Mouse (Mus musculus) lung, embryonic 16.5 days (tissue): ENCODE data around the gene Slc16a2. TPM values are rescaled to one million over a fixed set of nuclear protein-coding genes. Genes with fewer than 3 reads are reported as not detected.

ENCODE experiments used
- ATAC-seq: fragments of 200-750 bp; cut with Nextera tagmentation; 2 replicates; pipeline ENCODE4 v1.8.0; 2017; ENCODE audit warnings: low read depth, mild to moderate bottlenecking, moderate library complexity
- H3K27ac ChIP-seq: fragments of 300-500 bp; sonication (generic); 2 replicates; pipeline ENCODE4 v1.5.1; 2014; ENCODE audit warnings: mild to moderate bottlenecking, control low read depth, low read length
- H3K27me3 ChIP-seq: fragments of 300-500 bp; sonication (generic); 2 replicates; pipeline ENCODE4 v1.6.1; 2014; ENCODE audit warnings: low read depth, low read length, mixed read lengths; ENCODE audit not compliant: control insufficient read depth, insufficient read depth
- H3K36me3 ChIP-seq: fragments of 300-500 bp; sonication (generic); 2 replicates; pipeline ENCODE4 v1.6.1; 2014; ENCODE audit warnings: low read length; ENCODE audit not compliant: control insufficient read depth, insufficient read depth
- H3K4me1 ChIP-seq: fragments of 300-500 bp; sonication (generic); replicated peaks from 2 replicates; pipeline ENCODE4 v1.6.1; 2014; ENCODE audit warnings: low read length, mixed read lengths; ENCODE audit not compliant: control insufficient read depth, insufficient read depth
- H3K4me2 ChIP-seq: fragments of 300-500 bp; sonication (generic); 2 replicates; pipeline ENCODE4 v1.6.1; 2014; ENCODE audit warnings: low read depth, low read length, control low read depth
- H3K4me3 ChIP-seq: fragments of 300-500 bp; sonication (generic); 2 replicates; pipeline ENCODE4 v1.5.1; 2014; ENCODE audit warnings: mild to moderate bottlenecking, low read length, control low read depth
- H3K9ac ChIP-seq: fragments of 300-500 bp; sonication (generic); 2 replicates; pipeline ENCODE4 v1.6.1; 2014; ENCODE audit warnings: low read length, control low read depth
- H3K9me3 ChIP-seq: fragments of 300-500 bp; sonication (generic); 2 replicates; pipeline ENCODE4 v1.6.1; 2016; ENCODE audit warnings: low read length; ENCODE audit not compliant: control insufficient read depth
- WGBS: fragments of 180-500 bp; shearing (Covaris S2); extraction: QIAGEN DNeasy Blood & Tissue Kit; methylation state at CpG from one replicate; pipeline ENCODE4 v1.1.7; 2014; 5-methylcytosine and 5-hydroxymethylcytosine counted together
- polyA plus RNA-seq: library from polyadenylated mRNA; unstranded; fragments of >200 nt; fragmentation: Nextera tagmentation; extraction: Ambion mirVana; gene quantifications from 2 replicates; pipeline ENCODE4 v1.2.1, GENCODE M21; 2015

Gene Slc16a2
- polyA plus RNA-seq, 1 experiment from 2014 or later = 22.9 TPM

- H3K4me2 ChIP-seq = no peak overlapping the region
- peak overlapping the region; percentile 9 for H3K27ac ChIP-seq
- no peak overlapping the region for H3K9ac ChIP-seq
- no peaks in the 10 kb centered on the region for H3K4me1 ChIP-seq
- 55% methylated on average over 1 of the region's 1 CpGs for WGBS
- no peaks in the 10 kb centered on the region for H3K36me3 ChIP-seq
- ATAC-seq = peak; percentile 74
- no peaks in the 10 kb centered on the region for H3K9me3 ChIP-seq
- H3K4me3 ChIP-seq = no peak overlapping the region
- H3K27me3 ChIP-seq = peaks cover 28% of the 10 kb centered on the region
Observed at GRCm38 (mm10) chrX:103812690-103813089, 9.1 kb downstream of the Slc16a2 start.

- Histone ChIP-seq H3K27ac (no peak overlapping the region), H3K27me3 (peaks cover 22% of the 10 kb centered on the region), H3K9me3 (no peaks in the 10 kb centered on the region), H3K4me1 (no peaks in the 10 kb centered on the region), H3K4me3 (no peak overlapping the region), H3K4me2 (no peak overlapping the region), H3K9ac (no peak overlapping the region), H3K36me3 (no peaks in the 10 kb centered on the region)
- ATAC-seq = no peak
- 69% methylated on average over 1 of the region's 1 CpGs for WGBS
Observed at GRCm38 (mm10) chrX:103810483-103810882, 11.3 kb downstream of the Slc16a2 start.

GRCm38 (mm10) chrX:103806373-103806772 is 15.4 kb downstream of the Slc16a2 start:
- Histone ChIP-seq H3K9ac (no peak overlapping the region), H3K9me3 (no peaks in the 10 kb centered on the region), H3K4me2 (no peak overlapping the region), H3K4me1 (no peaks in the 10 kb centered on the region), H3K27me3 (peaks cover 14% of the 10 kb centered on the region), H3K36me3 (no peaks in the 10 kb centered on the region), H3K27ac (no peak overlapping the region), H3K4me3 (no peak overlapping the region)
- no peak for ATAC-seq
- 59% methylated on average over 4 of the region's 4 CpGs for WGBS

- Histone ChIP-seq H3K27me3 (peaks cover 20% of the 10 kb centered on the region), H3K36me3 (no peaks in the 10 kb centered on the region), H3K27ac (no peak overlapping the region), H3K9ac (no peak overlapping the region), H3K4me1 (0 out of 2 replicates have a peak, but pooled peaks cover 2% of the 10 kb centered on the region), H3K4me3 (no peak overlapping the region), H3K4me2 (no peak overlapping the region), H3K9me3 (no peaks in the 10 kb centered on the region)
- no peak for ATAC-seq
- 95% methylated on average over 1 of the region's 1 CpGs for WGBS
Observed at GRCm38 (mm10) chrX:103796961-103797360, 24.8 kb downstream of the Slc16a2 start.

- Histone ChIP-seq H3K4me3 (no peak overlapping the region), H3K4me2 (no peak overlapping the region), H3K9me3 (no peaks in the 10 kb centered on the region), H3K36me3 (no peaks in the 10 kb centered on the region), H3K9ac (no peak overlapping the region), H3K27ac (no peak overlapping the region), H3K4me1 (0 out of 2 replicates have a peak, but pooled peaks cover 2% of the 10 kb centered on the region), H3K27me3 (peaks cover 24% of the 10 kb centered on the region)
- WGBS = 72% methylated on average over 5 of the region's 5 CpGs
- no peak for ATAC-seq
Observed at GRCm38 (mm10) chrX:103795506-103795905, 26.3 kb downstream of the Slc16a2 start.

GRCm38 (mm10) chrX:103791329-103791728 is 30.5 kb downstream of the Slc16a2 start:
- Histone ChIP-seq H3K9me3 (no peaks in the 10 kb centered on the region), H3K27ac (no peak overlapping the region), H3K27me3 (peaks cover 29% of the 10 kb centered on the region), H3K9ac (no peak overlapping the region), H3K4me1 (no peaks in the 10 kb centered on the region), H3K4me2 (no peak overlapping the region), H3K36me3 (no peaks in the 10 kb centered on the region), H3K4me3 (no peak overlapping the region)
- no peak for ATAC-seq
- 85% methylated on average over 2 of the region's 2 CpGs for WGBS

- Histone ChIP-seq H3K36me3 (no peaks in the 10 kb centered on the region), H3K4me1 (no peaks in the 10 kb centered on the region), H3K9me3 (no peaks in the 10 kb centered on the region), H3K4me2 (no peak overlapping the region), H3K27ac (no peak overlapping the region), H3K9ac (no peak overlapping the region), H3K4me3 (no peak overlapping the region), H3K27me3 (peaks cover 6% of the 10 kb centered on the region)
- no peak for ATAC-seq
- 43% methylated on average over 2 of the region's 2 CpGs for WGBS
Observed at GRCm38 (mm10) chrX:103785681-103786080, 36.1 kb downstream of the Slc16a2 start.

GRCm38 (mm10) chrX:103776412-103776811 is 45.4 kb downstream of the Slc16a2 start:
- Histone ChIP-seq H3K4me1 (no peaks in the 10 kb centered on the region), H3K9ac (no peak overlapping the region), H3K9me3 (no peaks in the 10 kb centered on the region), H3K36me3 (no peaks in the 10 kb centered on the region), H3K4me3 (no peak overlapping the region), H3K27me3 (peaks cover 8% of the 10 kb centered on the region), H3K27ac (no peak overlapping the region), H3K4me2 (no peak overlapping the region)
- no peak for ATAC-seq

GRCm38 (mm10) chrX:103746197-103746596 is 75.6 kb downstream of the Slc16a2 start:
- ATAC-seq = no peak
- Histone ChIP-seq H3K4me2 (no peak overlapping the region), H3K27me3 (peaks cover 15% of the 10 kb centered on the region)

More at GRCm38 (mm10) chrX:103746197-103746596, 75.6 kb downstream of the Slc16a2 start:
- H3K9ac ChIP-seq = no peak overlapping the region
- H3K36me3 ChIP-seq = no peaks in the 10 kb centered on the region
- no peak overlapping the region for H3K27ac ChIP-seq
- WGBS = 89% methylated on average over 1 of the region's 1 CpGs
- H3K4me3 ChIP-seq = no peak overlapping the region
- H3K9me3 ChIP-seq = no peaks in the 10 kb centered on the region
- 0 out of 2 replicates have a peak, but pooled peaks cover 4% of the 10 kb centered on the region for H3K4me1 ChIP-seq
